Mouse (Mus musculus): ENCODE data around the gene Ypel2.

The Ypel2 gene

DNA sequence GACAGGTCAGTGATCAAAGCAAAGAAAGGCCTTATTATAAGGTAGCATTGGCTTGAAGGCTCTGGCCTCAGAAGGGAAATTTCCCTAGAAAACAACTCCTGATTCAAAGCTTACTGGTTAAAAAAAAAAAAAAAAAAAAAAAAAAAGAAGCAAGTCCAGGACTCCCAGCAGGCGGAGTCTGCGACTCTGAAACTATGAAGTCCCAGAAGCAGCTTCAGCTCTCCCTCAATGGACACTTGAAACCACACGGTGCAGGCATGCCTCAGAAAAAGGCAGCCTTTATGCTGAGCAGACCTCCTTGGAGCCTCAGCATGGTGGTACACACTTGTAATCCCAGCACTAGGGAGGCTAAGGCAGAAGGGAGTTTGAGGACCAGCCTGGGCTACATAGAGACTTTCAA lies 97.9 kb downstream of the Ypel2 start:
- DNase-seq (ENCODE audit: low spot score) = no peak

DNA sequence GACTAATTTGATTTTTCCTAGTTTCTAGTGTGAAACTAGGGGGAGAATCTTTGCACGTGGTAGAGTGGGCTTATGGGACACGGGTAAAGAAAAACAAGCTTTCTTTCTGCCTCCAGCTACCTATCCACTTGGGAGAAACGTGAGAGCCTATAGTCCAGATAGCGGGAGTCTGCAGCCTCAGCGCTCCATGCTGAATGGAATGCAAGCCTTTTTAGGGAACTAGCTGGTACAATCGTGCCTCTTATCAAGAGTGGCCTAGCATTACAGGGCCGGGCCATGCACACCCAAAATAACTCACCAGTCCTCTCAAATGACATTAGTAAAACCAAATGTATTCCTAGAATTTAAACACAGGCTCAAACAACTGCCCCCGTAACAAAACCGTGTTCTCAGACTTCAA lies 98.4 kb downstream of the Ypel2 start:
- DNase-seq (ENCODE audit: low spot score) = no peak

DNA sequence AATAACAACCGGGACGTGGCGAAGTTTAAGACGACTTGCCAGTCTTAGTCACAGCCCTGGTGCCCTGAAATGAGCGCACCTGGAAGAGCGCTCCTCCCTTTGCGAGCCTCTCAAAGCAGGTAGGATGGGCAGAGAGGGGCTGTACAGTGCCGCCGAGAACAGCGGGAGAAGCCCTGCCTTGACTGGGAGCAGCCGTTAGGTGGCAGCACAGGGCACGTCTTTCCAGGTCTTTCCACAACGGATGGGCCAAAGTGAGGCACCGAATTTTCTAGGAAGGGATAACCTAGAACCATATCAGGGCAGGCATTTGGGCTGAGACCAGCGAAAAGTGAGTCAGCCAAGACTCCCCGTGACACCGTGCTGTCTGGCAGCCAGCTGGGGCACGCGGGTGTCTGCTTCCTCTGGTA lies 99.3 kb downstream of the Ypel2 start:
- peak; percentile 83 for DNase-seq (ENCODE audit: low spot score)

GRCm38 (mm10) chr11:86892996-86893670 lies 100.4 kb downstream of the Ypel2 start:
- no peak for DNase-seq (ENCODE audit: low spot score)
